Mouse (Mus musculus) liver (tissue): ENCODE data around the gene Zdhhc19.
"Not testable (repeated sequence)": the region's sequence is repeated elsewhere in the genome, so short reads cannot be mapped to it uniquely, and the experiment has no call there.

ENCODE experiments used
- DNase-seq: peaks from one replicate; pipeline ENCODE4 v3.0.0-alpha.2; 2020; ENCODE audit warnings: mixed read lengths

Gene Zdhhc19

DNA sequence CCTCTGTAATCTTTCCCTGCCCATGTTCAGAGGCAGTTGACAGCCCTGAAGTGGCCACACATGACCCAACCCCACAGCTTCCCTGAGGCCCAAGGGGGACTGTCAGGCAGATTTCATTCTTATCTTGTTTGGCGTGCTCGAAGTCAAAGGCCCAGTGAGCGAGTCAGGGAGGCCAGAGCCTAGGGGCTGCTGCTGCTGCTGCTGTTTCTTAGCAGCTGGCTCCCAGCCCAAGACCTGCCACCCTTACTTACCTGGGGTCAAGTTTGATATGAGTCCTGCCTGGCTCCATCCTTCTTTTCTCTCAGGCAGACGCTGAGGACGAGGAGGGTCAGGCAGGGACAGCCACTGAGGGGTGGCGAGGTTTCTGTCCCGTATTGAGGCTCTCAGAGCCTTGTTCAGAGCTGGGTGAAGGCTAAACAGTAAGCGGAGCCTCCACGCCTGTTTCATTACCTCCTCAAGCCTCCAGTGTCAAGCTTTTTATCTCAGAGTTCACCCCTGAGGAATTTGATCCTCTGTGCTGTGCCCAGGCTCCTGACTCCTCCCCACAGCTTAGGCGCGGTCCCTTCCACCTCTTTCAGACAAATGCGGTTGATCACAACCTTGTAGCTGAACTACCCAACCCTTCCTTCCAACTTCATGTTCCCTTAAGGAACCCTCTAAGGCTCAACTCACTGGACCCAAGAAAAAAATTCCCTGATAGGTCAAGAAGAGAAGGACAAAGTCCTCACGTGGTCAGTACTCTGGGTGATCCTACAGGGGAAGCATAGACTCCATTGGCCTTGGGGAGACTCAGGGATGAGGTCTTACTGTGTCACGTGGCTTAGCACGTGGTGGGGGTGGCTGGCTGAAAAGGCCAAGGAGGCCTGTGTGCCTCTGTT lies 8.6 kb upstream of the Zdhhc19 start, which contains the start of gene Slc51a:
Gene Slc51a, minus strand, starts transcription at position 646 of the 878 bp plus-strand sequence.
- peak; percentile 75 for DNase-seq

DNA sequence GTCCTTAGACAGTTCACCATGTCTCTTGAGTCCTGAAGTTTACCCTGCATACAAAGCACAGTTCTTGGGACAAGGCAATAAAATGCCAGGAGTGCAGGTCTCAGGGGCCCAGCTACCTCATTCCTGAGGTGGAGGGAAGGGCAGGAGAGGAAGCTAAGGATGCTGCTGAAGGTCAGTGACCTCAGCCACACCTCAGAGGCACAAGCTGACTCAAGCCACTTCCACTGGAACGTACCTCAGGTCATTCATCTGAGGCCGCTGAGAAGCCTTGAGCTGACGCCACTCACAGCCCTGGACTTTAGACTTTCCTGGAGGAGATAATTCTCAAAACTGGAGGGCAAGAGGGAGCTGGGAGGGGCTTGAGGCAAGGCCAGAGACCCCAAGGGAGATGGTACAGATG lies 7.1 kb upstream of the Zdhhc19 start:
- DNase-seq: no peak

DNA sequence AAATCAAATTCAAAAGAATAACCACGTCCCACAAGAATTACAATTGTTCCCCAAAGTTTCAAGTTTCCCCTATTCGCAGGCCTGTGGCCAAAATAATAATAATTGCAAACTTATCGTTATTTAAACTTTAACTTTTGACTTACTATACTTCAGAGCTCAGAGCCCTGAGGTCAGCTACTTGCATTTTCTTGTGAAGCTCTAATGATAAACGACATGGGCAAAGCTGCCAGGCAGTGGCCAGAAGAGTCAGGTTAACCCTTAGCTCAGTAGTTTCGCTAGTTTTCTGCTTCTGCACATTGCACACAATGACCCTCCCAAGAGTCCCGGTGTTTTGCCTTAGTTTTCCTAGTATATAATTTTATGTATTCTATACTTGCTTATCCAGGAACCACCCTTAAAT lies 1.7 kb upstream of the Zdhhc19 start:
- not testable (repeated sequence) for DNase-seq

DNA sequence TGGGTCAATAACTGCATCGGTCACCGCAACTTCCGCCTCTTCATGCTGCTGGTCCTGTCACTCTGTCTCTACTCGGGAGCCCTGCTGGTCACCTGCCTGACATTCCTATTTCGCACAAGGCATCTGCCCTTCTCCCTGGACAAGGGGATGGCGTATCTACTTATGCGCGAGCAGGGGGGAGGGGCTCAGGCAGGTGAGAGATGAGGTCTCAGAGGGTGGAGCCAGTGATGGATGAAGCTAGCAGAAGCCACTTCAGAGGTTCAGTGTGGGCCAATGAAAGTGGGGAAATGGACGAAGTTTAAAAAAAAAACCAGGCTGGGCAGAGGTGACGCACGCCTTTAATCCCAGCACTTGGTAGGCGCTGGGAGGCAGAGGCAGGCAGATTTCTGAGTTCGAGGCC lies 2.9 kb downstream of the Zdhhc19 start:
- no peak for DNase-seq

DNA sequence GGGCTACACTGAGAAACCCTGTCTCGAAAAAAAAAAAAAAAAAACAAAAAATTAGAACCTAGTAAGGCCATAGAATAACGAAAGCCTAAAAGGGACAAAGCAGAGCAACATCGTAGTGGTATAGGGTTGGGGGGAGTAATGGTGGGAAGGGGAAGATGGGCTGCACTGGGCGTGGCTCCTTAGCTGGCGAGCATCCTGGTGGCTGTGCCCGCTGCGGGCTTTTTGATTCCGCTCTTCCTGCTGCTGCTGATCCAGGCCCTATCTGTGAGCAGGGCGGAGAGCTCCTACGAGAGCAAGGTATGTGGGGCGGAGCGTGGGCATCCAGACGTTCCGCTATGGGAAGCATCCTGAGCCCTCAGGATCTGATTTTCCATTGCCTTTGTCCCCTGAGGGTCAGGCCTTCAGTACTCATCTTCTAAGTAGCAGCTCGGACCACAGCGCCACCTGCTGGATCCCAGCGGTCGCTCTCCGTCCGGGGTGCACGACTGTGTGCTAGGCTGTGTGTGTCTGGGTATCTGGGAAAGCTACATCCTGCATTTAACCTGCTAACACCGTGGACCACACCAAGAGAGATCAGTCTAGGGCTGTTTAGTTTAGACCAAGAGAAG lies 3.5 kb downstream of the Zdhhc19 start:
- peak; percentile 89 for DNase-seq

DNA sequence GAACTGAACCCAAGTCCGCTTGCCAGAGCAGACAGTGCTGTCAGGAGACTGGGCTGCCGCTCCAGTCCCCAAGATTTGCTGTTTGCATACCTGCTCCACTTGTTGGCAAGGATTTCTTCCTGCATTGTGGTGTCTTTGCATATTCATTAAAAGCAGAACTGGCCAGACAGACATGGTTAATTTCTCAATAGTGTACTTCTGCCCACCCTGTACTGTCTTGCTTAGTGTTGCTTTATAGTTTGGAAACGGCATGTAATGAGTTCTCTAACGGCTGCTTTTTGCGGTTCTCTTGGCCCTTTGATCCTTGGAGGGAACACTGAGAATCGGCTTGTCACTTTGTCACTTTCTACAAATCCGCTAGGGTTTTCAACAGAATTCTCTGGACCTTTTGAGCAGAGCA lies 5.4 kb downstream of the Zdhhc19 start:
- DNase-seq: no peak

DNA sequence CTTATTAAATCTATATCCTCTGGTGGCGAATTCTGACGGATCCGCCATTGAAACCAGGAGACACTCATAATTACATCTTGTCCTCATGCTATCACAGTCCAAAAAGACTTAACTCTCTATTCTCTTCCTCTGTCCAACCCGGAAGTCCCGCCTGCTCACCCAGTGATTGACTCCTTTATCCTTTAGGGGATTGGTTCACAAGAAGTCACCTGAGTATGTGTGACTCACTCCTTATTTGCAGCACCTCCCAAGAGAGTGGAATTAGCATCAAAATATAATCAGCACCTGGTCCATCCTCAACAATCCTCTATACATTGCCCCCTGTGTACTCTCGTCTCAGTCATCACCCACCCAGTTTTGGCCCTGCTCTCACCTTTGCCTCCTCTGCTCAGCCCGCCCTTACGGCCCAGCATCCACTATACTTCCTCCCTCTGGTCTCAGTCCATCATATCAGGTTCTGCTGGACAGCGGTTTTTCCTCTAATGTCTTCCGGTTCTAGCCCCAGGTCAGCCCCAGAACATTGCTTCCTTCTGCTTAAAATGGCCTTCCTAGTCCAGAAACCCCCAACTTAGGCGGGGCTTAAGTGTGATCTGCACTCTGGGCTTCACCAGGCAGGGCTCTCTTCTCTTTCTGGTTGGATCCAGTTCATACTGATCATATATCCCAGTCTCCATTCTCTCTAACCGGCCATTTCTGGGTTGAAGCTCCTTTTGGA lies 6.7 kb downstream of the Zdhhc19 start:
- DNase-seq: no peak

DNA sequence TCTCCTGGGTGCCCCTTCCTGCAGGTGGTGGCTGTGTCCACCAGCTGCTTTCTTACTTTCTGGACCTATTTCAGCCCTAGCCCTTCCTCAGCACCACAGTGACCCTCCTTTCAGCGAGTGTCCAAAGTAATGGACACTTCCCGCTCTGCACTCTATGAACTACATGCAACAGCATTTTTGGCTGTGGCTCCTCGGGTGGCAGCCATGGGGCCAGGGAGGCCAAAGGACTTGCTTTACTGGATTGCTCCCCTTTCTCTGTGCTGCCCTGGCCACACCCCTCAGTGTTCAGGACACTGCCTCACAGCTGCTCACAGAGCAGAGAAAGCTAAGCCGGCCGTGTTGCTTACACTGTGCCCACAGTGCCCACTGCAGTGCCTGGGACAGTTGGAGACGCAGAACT lies 7.6 kb downstream of the Zdhhc19 start:
- DNase-seq: no peak

DNA sequence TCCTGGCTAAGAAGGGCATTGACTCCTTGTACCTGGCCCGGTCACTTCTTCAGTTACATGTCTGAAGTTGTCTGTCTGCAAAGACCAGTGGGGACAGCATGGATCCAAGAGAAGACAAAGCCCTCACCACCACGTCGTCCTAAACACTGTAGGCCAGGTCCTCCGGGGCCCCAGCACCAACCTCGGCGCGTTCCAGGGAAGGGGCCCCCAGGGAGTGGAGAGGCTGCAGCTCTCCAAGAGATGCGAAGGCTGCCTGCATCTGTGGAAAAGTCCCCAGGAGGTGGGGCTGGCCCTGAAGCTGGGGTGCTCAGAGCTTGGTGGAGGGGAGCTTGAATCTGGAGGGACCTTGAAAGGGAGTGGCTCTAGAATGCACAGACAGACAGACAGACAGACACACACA lies 10.2 kb downstream of the Zdhhc19 start:
- DNase-seq: no peak

DNA sequence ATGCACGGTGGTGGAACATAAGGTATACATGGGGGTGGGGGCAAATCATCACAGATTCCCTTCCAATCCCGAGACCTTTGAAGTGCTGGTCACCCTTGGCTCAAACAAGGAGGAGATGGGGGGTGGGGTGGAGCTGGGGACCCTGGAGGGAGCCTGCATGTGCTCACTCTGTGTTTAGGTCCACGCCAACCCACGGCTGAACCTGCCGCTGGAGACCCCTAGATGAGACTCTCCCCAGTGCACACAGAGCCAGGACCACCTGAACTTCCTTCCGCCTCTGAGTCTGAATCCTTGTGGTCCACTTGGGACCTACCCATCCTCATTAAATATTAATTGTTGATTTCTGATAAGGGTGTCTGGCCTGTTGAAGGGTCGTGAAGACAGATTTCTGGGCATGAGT lies 10.8 kb downstream of the Zdhhc19 start:
- no peak for DNase-seq

DNA sequence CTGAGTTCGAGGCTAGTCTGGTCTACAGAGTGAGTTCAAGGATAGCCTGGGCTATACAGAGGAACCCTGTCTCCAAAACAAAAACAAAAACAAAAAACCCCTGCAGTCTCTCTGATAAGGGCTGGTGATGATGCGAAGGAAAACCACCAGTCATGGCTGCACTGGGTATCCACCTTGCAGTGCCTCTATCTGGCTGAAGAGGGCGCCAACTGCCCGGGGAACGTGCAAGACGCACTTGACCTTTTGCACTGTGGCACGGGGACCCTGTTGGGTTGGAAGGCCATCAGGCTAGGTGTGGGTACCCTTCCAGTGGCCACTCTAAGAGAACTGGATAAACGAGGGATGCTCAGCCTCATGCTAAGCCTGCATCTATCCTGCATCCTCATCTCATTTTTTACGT lies 11.3 kb downstream of the Zdhhc19 start:
- DNase-seq: peak; percentile 96

DNA sequence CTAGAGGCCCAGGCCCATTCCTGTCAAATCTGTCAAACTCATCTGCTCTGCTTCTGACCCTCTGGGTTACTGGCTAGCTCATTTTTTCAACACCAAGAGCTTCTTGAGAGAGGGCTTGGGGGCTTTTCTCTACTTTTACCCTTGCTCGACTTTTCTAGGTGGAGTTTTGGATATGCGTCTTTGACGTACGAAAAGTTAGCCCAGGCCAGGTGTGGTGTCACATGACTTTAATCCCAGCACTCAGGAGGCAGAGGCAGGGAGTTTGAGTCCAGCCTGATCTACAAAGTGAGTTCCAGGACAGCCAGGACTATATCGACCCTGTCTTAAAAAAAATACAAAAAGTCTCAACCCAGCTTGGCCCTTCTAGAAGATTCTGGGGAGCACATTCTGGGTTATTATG lies 12.0 kb downstream of the Zdhhc19 start:
- DNase-seq: peak; percentile 43

DNA sequence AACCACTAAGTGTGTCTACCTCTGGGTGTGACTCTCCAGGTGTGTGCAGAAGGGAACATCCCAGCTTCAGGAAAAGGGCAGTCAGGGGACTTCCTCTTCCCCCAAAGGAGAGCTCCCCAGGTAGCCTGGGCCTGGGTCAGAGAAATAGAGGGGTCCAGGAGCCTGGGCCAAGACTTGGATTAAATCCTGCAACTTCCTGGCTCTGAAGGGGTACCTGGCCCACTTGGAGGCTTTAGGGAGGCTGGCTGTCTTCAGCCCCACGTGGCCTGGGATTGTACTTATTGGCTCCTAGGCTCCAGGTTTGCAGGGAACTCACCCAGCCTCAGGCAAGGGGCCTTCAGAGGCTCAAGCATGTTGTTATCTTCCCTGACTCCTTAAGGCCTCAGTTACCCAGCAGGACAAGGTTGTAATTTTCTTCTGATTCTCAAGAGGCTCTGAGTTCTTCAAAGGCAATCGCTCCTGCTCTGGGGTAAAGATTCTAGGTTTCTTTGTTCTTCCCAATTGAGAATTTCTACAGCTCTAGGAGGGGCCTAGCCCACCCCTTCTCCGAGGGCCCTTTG lies 12.5 kb downstream of the Zdhhc19 start:
- DNase-seq: peak; percentile 63

DNA sequence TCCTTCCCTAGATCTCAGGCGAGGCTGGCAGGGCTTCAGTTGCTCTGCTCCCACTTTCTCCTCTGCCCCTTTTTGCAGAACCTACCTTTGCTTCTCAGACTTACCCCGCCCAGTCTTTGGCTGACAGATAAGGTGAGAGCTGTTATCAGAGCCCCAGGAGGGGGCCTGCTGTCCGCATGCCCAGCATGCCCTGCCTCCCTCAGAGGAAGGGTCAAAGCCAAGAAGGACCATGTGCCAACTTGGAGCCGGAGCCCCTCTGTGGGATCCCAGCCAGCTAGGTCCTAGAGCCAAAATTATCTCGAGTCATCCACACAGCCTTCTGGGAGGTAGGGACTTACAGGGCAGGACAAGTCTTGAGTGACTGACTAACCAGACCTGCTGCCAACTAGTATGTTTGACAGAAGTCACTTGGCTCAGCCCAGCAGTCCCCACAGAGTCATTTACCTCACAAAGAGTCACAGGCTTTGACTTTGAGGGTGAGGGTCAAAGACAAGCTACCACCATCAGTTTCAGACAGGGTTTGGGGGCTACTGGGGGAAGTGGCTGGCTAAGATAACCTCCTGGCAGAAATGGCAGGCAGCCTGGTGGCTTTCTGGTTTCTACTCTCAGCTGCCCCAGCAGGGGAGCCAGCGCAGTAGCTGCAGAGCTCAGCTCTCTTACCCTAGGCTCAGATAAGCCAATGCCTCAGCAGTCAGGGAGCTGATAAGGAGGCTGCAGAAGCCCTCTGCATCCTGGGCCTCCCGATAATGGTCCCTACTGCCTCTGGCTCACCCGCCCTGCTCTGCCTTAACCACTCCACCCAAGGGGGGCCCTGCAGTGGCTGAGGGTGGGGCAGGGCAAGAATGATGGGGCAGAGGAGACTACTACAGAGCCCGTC lies 13.2 kb downstream of the Zdhhc19 start:
- peak; percentile 97 for DNase-seq

DNA sequence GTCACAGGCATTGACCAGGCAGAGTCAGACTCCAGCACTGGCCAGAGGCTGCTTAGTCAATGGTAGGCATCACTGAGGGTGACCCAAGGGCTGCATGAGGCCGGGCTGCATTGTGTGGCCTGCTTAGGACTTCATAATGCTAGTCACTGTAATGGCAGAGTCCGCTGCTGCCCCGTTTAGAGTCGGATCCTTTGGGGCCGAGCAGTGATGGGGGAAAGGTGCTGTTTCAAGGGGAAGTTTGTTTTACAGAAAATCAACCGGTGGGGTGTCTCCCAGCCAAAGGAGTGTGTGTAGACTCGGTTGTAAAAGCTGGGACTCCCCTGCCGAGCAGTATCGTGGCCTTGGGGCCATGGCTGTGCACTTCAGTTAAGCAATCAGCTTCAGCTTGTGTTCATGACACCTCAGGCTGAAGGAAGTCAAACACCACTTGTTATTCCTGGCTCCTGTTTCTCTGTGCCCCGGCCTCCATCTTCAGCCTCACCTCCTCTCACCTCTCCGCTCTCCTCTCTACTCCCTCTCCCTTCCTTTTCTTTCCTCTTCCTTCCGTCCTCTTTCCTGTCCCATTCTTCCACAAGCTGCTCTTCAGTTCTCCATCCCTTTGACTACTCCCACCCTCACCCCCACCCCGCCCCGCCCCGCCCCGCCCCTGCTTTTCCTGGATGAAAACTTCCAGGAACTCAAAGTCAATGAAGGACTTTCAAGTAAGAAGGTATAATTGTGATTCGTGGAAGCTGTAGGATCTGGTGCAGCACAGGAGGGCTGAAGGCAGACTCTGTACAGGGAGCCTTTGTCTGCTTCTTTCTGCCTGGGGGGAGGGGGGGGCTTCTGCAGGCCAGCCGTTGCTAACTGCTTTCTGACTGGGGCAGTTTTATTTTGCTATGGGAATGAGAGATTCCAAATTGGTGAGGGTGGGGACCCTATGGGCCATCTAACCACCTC lies 14.6 kb downstream of the Zdhhc19 start:
- DNase-seq: peak; percentile 85

DNA sequence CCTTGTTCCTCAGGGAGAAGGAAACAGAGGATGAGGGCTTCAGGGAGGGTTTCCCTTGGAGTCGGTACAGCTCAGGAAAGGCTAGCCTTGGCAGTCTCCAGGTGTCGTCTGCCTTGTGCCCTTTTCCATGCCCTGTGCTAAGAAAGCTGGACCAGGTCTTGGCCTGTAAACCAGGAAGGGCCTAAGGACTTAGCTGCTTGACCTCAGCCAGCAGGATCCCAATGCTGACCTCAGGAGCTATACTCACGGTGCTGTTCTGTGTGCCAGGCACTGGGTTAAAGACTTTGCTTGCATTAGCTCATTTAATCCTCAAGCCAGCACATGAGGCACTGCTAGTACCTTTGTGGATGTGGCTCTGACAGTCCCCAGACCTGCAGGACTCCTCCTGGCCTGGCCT lies 15.3 kb downstream of the Zdhhc19 start:
- DNase-seq: peak; percentile 24

DNA sequence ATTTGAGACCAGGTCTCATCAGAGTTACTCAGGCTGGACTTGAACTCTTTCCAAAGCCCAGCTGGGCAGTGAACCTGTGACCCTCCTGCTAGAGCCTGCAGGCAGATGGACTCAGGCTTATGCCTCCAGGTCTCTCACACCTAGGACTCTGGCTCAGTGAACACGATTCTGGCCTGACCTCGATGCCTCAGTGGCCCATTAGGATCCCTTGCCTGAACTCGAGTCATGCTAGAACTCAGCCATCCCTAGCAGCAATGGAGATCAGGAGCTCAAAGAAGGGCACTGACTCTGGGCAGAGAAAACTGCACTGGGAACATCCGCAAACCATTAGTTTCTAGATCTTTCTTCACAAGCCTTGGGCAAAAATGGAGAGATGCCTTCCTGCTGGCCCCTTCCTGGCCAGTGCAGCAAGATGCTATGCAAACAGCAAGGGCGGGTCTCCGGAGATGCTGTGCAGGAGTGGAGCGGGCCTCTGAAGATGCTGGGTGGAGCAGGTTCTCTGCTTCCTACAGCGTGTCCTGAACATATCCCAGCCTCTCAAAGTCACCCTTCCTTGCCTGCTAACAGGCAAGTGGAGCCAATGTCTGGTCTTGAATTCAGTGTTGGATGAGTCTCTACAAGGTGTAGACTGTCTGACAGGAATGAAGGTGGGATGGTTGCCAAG lies 15.9 kb downstream of the Zdhhc19 start:
- DNase-seq: peak; percentile 89

DNA sequence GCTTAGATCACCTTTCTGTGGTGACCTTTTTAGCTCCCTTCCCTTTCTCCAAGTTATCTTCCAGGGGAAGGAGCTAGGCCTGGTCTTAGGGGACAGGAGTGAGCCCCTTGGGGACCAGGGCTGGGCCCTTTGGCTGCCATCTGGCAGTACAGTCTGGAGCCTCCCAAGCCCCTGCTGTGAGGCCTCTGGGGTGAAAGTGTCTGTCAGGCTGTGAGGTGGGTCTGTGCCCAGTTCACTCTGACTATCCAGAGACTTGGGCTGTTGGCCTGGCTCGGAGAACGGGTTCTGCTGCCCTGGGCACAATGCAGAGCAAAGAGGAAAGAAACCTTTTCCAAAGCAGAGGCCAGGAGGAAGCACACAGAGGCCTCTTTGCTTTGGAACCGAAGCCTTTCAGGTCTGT lies 16.9 kb downstream of the Zdhhc19 start:
- peak; percentile 42 for DNase-seq

DNA sequence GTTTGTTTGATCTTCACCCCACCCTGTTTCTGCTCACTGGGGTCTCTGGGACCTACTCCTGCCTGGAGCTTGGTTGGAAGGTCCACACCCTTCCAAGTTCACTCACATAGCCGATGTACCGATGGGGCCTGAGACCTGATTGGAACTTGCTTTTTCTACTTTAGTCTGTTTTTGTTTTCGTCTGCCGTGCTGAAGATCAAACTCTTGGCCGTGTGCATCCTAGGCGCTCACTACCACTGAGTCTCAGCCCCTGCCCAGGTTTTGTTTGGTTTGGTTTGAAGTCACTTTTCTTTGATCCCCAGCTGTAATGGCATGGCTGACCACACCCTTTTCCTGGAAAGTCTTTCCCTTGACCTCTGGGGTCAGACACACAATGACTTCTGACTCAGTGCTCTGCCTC lies 17.3 kb downstream of the Zdhhc19 start:
- DNase-seq: no peak

DNA sequence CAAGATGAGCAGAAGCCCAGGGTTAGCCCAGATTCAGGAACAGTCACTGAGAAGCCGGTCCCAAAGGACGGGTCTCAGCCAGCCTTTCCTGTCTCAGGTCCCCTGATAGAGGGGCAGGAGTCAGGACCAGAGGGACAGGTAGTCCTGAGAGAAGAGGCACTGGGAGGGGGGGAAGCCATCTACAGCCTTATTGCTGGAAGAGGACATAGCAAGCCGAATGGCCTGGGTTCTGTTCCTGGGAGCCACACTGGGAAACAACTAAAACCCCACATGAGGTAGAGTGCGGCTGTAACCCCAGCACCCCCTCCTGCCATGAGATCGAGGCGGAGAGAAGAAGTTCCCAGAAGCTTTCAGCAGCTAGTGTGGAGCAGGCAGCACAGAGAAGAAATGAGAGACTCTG lies 17.9 kb downstream of the Zdhhc19 start:
- DNase-seq: no peak
